Mouse (Mus musculus): ENCODE measurements around the gene Peli2.
"Not testable (repeated sequence)": the region's sequence is repeated elsewhere in the genome, so short reads cannot be mapped to it uniquely, and the experiment has no call there.

Gene Peli2

DNA sequence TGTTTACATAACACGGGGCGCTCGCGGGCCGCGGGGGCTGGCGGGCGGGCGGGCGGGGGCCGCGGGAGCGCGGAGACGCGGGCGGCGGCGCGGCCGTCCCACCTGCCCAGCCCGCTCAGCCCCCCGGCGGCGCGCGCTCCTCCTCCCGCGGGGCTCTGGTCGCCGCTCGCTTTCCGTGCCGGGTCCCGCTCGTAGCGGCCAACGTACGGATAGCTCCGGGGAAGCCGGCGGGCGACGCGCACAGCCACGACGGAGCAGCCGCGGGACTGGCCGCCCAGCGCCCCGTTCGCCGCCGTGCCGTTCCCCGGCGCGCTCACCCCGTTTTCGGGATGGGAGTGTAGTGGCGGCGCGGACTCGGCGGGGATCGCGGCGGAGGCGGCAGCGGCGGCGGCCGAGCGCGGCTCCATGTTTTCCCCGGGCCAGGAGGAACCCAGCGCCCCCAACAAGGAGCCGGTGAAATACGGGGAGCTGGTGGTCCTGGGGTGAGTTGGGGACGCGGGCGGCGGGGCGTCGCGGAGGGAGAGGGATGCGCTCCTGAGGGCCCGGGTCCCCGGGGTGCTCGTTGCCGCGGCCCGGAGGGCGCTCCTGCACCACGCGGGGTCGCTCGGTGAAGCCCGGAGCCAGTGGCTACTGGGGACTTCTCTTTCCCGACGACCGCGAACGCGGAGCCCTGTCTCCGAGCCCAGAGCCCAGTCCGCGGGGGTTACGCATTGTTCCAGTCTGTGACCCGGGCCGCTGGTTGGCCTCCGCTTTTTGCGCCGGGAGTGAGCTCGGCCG, at the start of gene Peli2:
Gene Peli2, plus strand, starts transcription at position 72 of the 777 bp plus-strand sequence.
- DNase-seq (ENCODE audit: low read depth, low spot score), result peak; percentile 77

DNA sequence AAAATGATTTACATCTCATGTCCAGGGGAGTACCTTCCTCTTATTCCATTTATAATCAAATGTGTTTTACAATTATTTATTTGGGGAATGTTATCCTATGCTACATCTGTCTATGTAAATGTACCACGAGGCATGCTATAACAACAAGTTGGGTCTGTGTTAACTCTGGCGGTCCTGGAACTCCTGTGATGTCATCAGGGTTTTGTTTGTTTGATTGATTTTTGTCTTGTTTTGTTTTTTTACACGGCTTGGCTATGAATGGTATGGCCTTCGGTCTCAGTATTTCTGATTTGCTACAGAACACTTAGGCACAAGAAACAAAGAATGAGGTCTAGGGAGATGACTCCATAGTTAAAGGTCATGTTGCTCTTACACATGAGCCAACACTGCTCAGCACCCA, 48.5 kb upstream of the Peli2 start:
- DNase-seq (ENCODE audit: low read depth, low spot score), result no peak

DNA sequence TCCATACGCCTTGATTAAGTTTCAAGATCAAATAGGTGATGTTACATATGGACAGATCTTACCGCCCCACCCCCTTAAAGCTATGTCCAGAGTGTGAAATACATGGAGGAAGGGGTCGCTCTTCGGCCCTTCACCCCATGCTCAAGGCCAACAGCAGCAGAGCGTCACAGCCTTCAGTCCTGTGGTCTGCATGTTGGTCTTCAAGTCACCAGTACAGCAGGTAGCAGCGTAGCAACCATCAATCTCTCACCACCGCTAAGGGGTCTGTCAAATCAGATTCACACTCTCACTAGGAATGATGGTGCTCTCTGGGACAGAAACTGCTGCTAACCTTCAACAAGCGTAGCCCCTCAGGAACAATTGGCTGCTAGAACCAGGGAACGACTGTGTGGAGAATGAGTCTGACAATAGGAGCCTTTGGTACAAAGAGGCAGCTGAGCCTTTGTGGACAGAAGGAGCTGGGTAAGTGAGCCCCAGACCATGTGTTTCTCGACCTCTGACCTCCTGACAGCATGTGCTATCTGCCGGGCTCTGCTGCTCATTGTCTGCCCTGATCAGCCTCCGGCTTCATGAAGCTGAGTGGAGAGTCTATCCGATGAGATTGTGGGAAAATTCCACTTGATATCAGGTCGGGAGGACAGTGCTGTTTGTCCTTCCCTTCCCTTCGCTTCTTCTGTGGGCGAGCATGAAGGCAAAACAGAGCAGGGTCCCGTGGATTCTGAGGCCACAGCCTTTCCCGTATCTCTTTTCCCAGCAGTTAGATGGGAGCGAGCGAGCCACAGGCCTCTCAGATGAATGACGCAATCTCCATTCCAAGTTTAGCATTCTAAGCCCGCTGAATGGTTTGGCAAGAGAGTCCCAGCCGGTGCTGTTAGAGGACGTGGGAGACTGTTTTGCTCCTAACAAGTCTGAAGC, 47.1 kb upstream of the Peli2 start:
- DNase-seq (ENCODE audit: low read depth, low spot score), result peak; percentile 83

DNA sequence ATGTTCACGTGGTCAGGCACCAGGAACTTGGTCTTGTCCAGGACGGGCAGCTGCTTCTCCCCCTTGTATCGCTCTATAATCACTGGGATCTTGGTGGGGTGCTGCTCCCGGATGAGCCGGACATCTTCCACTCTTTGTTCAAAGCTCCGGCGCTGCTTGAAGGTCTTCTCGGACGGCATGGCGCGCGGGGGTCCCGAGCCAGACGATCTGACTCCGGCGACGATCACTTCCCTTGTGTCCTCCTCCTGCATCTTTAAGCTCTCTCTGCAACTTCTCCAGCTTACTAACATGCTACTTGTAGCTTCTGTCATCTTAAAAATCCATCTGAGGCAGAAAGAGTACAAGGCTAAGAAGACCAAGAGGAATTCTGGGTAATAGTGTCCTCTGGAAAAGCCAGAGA, 41.0 kb upstream of the Peli2 start:
- not testable (repeated sequence) for DNase-seq (ENCODE audit: low read depth, low spot score)

DNA sequence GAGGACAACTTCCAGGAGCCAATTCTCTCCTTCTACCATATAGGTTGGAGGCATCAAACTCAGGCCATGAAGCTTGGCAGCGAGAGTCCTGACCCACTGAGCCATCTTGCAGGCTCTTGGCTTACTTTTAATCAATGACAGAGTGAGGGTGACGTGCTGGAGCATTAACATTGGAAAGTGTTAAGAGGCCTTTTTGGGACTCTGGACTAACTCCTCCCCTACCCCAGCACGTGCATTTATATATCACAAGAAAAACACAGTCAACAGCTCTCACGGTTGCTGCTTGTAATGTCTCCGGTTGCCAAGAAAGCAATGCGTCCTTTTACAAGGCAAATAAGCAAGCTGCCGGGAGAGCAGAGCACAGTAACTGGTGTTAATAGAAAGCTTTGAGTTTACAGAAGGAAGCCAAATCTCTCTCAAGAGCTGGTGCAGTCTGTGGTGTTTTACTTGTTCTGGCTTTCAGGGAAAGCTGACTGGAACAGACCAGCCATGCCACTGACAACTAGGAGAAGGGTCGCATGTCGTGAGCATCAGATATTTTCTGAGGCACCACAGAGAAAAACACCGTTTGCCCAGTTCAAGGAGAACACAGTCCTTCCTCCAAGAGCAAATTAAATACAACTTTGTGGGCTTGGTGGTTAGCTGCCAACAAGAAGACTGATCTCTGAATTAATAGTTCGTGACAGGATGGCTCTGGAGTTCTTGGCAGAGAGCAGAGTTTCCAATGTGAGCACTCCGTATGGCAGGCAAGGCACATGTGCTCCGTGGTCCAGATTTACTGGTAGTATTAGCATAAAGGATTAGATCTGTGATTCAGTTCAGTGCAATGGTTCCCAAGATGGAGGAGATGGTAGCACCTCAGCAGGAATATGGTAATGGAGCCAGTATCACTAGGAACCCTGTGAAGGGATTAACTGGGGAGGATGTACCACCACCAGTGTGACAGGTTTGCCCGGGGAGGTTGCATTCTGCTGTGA, 36.5 kb upstream of the Peli2 start:
- no peak for DNase-seq (ENCODE audit: low read depth, low spot score)

DNA sequence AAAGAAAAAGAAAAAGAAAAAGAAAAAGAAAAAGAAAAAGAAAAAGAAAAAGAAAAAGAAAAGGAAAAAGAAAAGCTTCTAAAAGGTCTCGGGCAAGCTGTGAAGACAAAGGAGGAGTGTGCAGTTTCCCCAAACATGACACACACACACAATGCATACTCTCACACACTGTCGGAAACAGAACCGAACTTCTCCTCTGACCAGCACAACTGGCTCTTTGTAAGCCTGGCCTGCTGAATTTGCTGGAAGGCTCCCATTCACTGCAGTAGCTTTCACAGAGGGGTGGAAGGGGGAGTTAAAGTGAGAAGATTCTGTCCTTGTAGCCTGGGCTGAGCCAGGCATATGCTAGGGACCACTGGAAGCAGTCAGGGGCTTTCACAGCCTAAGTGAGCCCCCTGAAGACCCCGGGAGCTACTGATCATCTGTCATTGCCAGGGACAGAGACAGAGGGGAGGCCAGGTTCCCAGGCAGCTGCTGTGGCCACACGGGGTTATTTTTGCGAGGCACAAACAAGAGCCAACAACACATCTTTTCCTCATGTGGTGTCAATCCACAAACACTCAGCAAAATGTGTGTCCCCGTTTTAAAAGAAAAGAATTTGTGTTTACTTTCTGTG, 33.8 kb upstream of the Peli2 start:
- DNase-seq (ENCODE audit: low read depth, low spot score), result peak; percentile 23

DNA sequence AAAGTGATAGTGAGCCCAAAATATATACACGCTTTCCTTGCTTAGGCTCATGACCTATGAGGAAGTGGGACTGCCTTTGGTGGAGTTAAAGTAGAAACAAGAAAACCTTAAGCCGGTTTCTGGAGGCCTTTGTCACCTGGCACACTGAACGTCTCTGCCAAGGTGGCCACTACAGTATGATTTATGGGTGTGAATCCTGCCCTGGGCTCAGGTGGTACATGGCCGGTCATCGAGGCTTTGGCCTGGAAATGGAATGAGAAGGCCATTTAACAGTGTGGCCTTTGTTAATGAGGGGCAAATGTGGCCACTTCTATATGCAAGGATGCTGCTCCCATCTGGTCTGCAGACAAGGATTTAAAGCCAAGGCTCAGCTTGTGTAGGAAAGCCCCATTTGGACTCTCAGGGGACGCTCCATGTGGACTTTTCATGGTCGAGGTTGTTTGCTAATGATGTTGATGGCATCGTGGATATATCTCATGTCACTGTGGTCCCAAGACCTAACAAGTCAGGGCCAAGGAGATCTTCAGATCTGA, 33.3 kb upstream of the Peli2 start:
- DNase-seq (ENCODE audit: low read depth, low spot score), result peak; percentile 45

DNA sequence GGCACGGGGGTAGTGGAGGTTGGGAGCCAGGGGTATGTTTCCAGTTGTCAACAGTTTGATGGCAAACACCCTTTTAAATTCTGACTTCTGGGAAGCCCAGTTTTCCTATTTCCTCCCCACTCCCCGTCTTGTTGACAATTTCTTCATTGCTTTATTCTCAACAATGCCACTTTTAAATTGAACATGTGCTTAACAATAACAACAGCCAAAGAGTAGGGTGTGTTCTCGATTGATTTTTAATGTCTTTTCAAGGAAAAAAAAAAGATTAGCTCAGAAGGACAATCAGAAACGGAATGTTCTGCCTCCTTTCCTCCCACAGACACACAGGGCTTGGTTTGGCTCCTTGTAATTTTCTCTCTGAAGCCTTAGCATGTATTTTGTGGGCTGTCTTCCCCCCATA, 30.2 kb upstream of the Peli2 start:
- no peak for DNase-seq (ENCODE audit: low read depth, low spot score)

DNA sequence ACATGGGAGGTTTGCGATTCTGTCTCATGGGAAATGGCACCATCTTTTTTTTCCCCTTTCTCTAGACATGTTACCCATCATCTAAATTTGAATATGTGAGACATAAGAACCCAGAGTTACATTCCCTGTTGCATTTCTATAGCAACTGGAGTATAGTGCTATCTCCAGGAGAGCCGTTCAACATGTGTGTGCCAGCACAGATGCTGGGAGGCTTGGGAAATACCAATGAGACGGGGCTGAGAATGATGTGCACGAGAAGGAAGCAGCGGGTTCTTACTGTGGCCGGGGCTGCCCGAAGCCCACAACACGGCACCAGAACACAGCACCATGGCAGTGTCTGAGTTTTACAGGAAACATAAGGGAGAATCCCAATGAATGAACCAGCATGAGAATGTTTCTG, 29.5 kb upstream of the Peli2 start:
- no peak for DNase-seq (ENCODE audit: low read depth, low spot score)

DNA sequence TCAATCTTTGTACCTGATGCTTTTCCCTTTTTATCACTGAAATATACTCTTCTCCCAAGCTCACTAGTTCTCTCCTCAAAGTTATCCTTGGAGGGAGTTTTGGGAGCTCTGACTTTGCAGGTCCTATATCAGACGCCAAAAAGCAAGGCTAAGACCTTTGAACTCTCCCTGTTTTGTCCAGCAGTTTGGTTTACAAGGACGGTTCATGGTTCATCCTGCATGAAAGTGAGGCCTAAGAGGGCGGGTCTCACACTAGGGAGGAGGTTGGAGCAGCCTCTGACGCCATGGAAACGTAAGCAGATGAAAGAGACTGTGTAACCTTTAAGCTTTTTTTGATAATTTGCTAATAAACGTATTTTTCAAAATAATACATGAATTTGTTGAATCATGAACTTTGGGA, 22.4 kb upstream of the Peli2 start:
- no peak for DNase-seq (ENCODE audit: low read depth, low spot score)

DNA sequence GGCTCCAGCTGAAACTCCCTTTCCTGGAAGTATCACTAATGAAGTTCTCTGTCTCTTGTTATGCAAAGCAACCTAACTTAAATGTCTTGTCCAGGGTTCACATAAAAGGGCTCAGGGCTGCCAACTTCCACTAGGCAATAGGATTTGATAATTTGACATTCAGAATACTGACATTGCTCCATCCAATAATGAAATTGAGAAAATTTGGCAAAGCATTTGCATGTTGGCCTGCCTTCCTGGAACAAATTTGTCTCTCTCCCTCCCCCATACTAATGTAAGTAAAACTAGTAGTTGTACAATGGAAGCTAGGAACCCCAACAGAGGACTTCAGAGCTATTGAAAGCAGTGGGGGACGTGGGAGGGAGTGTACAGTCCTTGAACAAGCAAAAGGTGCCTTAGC, 21.3 kb upstream of the Peli2 start:
- no peak for DNase-seq (ENCODE audit: low read depth, low spot score)

DNA sequence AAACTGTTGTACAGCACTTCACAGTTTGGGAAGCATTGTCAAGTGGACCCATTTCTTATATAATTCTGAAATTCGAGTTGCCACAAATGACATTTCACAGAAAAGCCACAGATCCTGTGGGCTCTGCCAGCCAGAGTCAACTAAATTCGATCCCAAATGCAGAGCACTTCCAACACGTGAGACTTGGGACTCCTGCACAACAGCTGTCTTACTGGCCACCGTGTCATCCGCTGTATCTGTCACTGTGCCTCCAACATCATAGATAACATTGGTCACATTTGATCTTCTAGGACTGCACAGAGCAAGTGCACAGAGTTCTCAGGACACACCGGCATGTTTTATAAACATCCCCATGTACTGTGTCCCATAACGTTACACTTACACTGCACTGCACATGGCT, 14.2 kb upstream of the Peli2 start:
- no peak for DNase-seq (ENCODE audit: low read depth, low spot score)

DNA sequence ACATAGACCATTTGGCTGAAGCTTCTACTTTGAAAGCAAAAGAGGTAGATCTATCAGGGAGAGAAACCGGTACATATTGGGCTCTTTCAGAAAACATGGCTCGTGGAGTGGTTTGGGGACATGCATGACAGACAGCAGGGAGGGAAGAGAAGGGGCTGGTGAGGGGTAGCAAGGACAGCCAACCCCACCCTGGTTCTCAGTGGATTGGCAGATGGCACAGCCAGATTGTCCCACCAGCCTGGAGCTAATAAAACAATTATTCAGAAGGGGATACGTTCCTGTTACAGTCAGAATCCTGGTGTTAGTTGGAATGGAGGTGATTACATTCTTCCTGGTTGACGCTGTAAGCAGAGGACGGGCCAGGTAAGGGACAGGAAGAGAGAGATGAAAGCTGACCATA, 2.6 kb upstream of the Peli2 start:
- DNase-seq (ENCODE audit: low read depth, low spot score), result no peak

DNA sequence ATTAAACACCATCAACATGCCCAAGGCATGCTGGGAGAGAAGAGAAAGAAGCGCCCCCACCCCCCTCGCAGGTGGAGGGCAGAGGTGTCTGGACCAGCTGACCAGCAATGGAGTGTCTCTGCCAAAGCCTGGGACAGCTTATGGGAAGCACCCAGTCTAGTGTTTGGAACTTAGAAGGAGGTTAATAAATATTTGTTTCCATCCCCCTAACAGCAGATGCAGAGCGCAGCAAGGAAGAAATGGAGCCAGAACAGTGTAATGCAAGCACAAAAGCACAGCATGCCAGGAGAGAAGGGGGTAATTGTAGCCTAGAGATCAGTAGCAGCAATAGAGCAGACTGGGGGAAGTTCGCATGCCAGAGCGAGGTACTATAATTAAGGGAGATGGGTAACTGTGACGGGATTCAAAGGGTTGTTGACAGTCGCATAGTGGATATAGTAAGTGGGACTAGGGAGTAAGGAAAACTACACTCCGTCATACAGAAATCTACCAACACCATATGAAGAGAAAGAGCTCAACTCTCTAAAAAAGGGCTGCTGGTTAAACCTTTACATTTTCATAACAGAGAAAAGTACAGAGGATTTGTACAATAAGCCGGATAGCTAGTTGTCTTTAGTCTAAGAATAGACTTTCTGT, 1.5 kb upstream of the Peli2 start:
- DNase-seq (ENCODE audit: low read depth, low spot score), result no peak

DNA sequence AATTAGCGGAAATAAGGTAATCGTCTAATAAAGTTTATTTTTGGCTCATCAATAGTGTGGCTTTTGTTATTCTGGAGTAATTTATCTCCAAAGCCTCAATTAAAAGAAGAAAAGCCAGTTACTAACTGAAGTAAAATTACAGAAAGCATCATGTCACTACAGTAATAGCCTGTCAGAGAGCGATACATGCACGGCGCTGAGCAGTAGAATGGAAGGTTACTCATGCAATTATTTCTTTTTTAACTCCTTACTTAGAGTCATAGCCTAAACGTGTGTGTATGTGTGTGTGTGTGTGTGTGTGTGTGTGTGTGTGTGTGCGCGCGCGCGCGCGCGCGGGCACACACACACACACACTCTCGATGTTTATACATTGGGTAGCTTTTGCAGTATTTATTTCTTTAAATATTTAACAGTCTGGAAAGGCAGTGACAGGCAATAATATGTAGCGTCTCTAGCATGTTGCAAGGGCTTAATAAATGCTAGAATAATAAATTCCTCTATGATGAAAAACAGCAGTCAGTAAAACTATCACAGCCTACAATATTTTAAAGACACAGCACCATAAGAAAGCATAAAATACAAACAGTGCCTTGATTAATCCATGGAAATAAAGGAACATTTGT, 864 bp upstream of the Peli2 start:
- no peak for DNase-seq (ENCODE audit: low read depth, low spot score)

DNA sequence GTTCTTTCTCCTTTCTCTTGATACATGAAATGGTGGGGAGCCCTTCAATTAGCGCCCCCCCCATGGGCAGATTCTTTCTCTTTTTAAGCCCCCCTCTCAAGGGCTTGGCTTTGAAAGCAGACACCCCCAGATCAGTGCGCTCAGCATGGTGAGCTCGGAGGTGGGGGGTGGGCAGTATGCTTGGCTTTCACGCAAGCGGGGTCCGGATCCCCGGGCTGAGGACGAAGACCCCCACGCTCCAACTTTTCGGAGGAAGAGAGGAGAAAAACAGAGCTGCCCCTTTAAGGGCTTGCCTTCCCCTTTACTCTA, 226 bp upstream of the Peli2 start:
- peak; percentile 62 for DNase-seq (ENCODE audit: low read depth, low spot score)

DNA sequence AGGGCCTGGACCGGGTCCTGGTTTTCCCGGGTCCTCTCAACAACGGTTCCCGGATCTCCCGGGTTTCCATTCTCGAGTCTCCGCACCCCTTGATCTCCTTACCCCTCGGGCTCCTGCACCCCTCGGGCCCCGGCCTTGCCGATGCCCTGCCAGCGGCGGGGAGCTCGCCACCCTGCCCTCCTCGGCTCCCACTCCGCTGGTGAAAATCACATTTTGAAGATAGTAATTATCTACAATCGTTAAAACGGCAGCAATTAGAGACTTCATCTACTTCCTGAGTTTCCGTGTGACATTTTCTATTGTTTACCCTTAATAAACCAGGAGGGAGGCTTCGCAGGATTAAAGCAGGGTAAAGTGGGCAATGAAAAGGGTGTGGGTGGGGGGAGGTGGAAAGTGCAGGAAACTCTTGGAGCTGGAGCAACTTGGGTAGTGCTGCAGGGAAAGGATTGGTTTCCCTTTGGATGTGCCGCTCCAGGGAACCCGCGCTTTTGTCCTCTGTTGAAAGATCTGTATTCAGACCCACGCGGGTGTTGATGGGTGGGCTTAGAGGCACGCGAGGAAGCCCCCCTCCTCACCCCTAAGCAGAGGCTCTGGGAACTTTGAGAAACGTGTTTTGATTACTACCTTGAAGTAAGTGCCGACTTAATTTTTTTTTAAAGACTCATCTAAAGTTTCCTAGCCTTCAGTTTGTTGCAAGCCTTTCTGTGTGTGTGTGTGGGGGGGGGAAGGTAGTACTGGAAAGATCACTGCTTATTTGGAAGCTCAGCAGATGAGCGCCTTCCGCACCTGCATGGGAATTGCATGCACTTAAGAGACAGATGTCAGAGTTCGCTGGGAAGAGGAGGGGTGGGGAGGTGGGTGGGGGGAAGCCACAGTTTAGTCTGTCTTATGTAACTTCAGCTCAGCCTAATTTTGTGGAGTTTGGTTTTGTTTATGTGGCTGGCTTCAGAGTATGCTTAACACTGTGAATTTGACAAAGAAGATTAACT, 1.2 kb downstream of the Peli2 start:
- DNase-seq (ENCODE audit: low read depth, low spot score), result no peak

DNA sequence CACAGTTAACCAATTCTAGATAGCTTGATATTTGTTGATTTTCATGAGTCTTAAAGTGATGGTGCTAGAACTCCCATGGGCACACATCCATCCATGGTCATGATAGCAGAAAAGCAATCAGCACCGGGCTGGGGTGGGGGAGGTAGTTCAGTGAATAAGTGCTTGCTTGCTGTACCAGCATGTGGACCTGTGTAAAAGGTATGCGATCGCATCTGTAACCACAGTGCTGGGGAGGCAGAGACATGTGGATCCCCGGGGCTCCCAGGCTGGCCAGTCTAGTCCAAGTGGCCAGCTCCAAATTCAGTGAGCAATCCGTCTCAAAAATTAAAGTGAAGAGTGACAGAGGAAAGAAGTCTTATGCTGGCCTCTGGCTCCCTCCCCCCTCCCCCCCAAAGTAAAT, 3.4 kb downstream of the Peli2 start:
- no peak for DNase-seq (ENCODE audit: low read depth, low spot score)

DNA sequence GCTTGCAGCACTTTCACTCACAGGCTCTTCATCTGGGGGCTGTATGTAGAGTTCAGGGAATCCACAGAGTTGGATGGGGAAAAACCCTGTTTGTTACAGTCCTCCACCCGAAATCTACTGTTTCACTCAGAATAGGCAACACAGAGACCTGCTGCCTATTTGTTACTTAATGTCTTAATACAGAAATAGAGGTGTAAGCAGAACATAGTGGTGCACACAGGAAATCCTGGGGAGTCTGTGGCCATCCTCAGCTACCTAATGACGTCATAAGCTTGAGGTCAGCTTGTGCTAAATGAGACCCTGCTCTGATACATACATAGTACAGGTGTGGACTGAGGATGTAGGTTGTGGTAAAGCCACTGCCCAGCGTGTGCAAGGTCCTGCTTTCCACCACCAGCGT, 4.2 kb downstream of the Peli2 start:
- no peak for DNase-seq (ENCODE audit: low read depth, low spot score)

Measured in mesoderm, embryonic 11.5 days (tissue).